Mouse (Mus musculus): ENCODE data around the gene Prpf3. TPM values are rescaled to one million over a fixed set of nuclear protein-coding genes. Genes with fewer than 3 reads are reported as not detected.
"Not testable (repeated sequence)": the region's sequence is repeated elsewhere in the genome, so short reads cannot be mapped to it uniquely, and the experiment has no call there.

Gene Prpf3
- 47.2 and 49.1 TPM in 2 replicates for polyA plus RNA-seq (2015; fragmentation: Nextera tagmentation; extraction: Ambion mirVana)

GRCm38 (mm10) chr3:95855502-95856089, at the start of gene Prpf3:
Gene Prpf3, minus strand, starts transcription at chr3:95855885.
- Histone ChIP-seq H3K4me2 (ENCODE audit: low read length) (peak within 1 kb of the TSS; percentile 70), H3K9me3 (ENCODE audit: control insufficient read depth, low read length) (no peaks in the 10 kb centered on the region), H3K9ac (replicated peaks; ENCODE audit: low read depth, low read length) (peak within 1 kb of the TSS; percentile 80), H3K4me3 (replicated peaks; ENCODE audit: low read length) (peak within 1 kb of the TSS; percentile 95), H3K27ac (ENCODE audit: low read length) (peak within 1 kb of the TSS; percentile 65), H3K4me1 (replicated peaks; ENCODE audit: control insufficient read depth, insufficient read depth, low read length) (peaks cover 6% of the 10 kb centered on the region), H3K27me3 (replicated peaks; ENCODE audit: control insufficient read depth, insufficient read depth, low read length) (no peaks in the 10 kb centered on the region), H3K36me3 (ENCODE audit: control insufficient read depth, insufficient read depth) (peaks cover 19% of the 10 kb centered on the region)
- WGBS: under 1% methylated on average over 55 of the region's 56 CpGs
- peak; percentile 100 for ATAC-seq

- 2% methylated on average over 15 of the region's 15 CpGs for WGBS
- Histone ChIP-seq H3K27ac (ENCODE audit: low read length) (no peak within 1 kb of the TSS), H3K9me3 (ENCODE audit: control insufficient read depth, low read length) (no peaks in the 10 kb centered on the region), H3K9ac (replicated peaks; ENCODE audit: low read depth, low read length) (peak within 1 kb of the TSS; percentile 58), H3K36me3 (ENCODE audit: control insufficient read depth, insufficient read depth) (no peaks in the 10 kb centered on the region), H3K4me2 (ENCODE audit: low read length) (peak within 1 kb of the TSS; percentile 73), H3K4me3 (replicated peaks; ENCODE audit: low read length) (peak within 1 kb of the TSS; percentile 40), H3K27me3 (replicated peaks; ENCODE audit: control insufficient read depth, insufficient read depth, low read length) (no peaks in the 10 kb centered on the region), H3K4me1 (replicated peaks; ENCODE audit: control insufficient read depth, insufficient read depth, low read length) (peaks cover 31% of the 10 kb centered on the region)
- ATAC-seq: 0 out of 2 replicates have a peak, but pooled peaks have one; percentile 11
Measured at GRCm38 (mm10) chr3:95904568-95904967, 48.9 kb upstream of the Prpf3 start, which contains the start of gene Car14. Gene Car14, minus strand, starts transcription at chr3:95904691.

GRCm38 (mm10) chr3:95903753-95904502, 48.2 kb upstream of the Prpf3 start:
- Histone ChIP-seq H3K4me1 (replicated peaks; ENCODE audit: control insufficient read depth, insufficient read depth, low read length) (peaks cover 31% of the 10 kb centered on the region), H3K27me3 (replicated peaks; ENCODE audit: control insufficient read depth, insufficient read depth, low read length) (no peaks in the 10 kb centered on the region), H3K27ac (ENCODE audit: low read length) (no peak overlapping the region), H3K9ac (replicated peaks; ENCODE audit: low read depth, low read length) (no peak overlapping the region; the same call in 1 of the 2 replicates), H3K4me3 (replicated peaks; ENCODE audit: low read length) (peak overlapping the region; percentile 40), H3K9me3 (ENCODE audit: control insufficient read depth, low read length) (no peaks in the 10 kb centered on the region), H3K4me2 (ENCODE audit: low read length) (peak overlapping the region; percentile 73), H3K36me3 (ENCODE audit: control insufficient read depth, insufficient read depth) (no peaks in the 10 kb centered on the region)
- 3% methylated on average over 15 of the region's 15 CpGs for WGBS
- ATAC-seq: no peak

- Histone ChIP-seq H3K27ac (ENCODE audit: low read length) (no peak overlapping the region), H3K4me1 (replicated peaks; ENCODE audit: control insufficient read depth, insufficient read depth, low read length) (peaks cover 31% of the 10 kb centered on the region), H3K4me3 (replicated peaks; ENCODE audit: low read length) (no peak overlapping the region), H3K9me3 (ENCODE audit: control insufficient read depth, low read length) (no peaks in the 10 kb centered on the region), H3K27me3 (replicated peaks; ENCODE audit: control insufficient read depth, insufficient read depth, low read length) (no peaks in the 10 kb centered on the region), H3K4me2 (ENCODE audit: low read length) (no peak overlapping the region), H3K36me3 (ENCODE audit: control insufficient read depth, insufficient read depth) (no peaks in the 10 kb centered on the region), H3K9ac (replicated peaks; ENCODE audit: low read depth, low read length) (no peak overlapping the region)
- ATAC-seq: no peak
- WGBS: 20% methylated on average over 5 of the region's 6 CpGs
Measured at GRCm38 (mm10) chr3:95902643-95903042, 47.0 kb upstream of the Prpf3 start.

GRCm38 (mm10) chr3:95902373-95902625, 46.6 kb upstream of the Prpf3 start:
- H3K9ac ChIP-seq (replicated peaks; ENCODE audit: low read depth, low read length): no peak overlapping the region
- H3K4me2 ChIP-seq (ENCODE audit: low read length): no peak overlapping the region
- no peak for ATAC-seq
- no peaks in the 10 kb centered on the region for H3K36me3 ChIP-seq (ENCODE audit: control insufficient read depth, insufficient read depth)
- no peaks in the 10 kb centered on the region for H3K27me3 ChIP-seq (replicated peaks; ENCODE audit: control insufficient read depth, insufficient read depth, low read length)
- H3K4me1 ChIP-seq (replicated peaks; ENCODE audit: control insufficient read depth, insufficient read depth, low read length): peaks cover 31% of the 10 kb centered on the region
- H3K9me3 ChIP-seq (ENCODE audit: control insufficient read depth, low read length): no peaks in the 10 kb centered on the region
- no peak overlapping the region for H3K4me3 ChIP-seq (replicated peaks; ENCODE audit: low read length)
- no peak overlapping the region for H3K27ac ChIP-seq (ENCODE audit: low read length)

GRCm38 (mm10) chr3:95901616-95902372, 46.1 kb upstream of the Prpf3 start:
- no peak for ATAC-seq
- Histone ChIP-seq H3K36me3 (ENCODE audit: control insufficient read depth, insufficient read depth) (no peaks in the 10 kb centered on the region), H3K9me3 (ENCODE audit: control insufficient read depth, low read length) (no peaks in the 10 kb centered on the region), H3K4me3 (replicated peaks; ENCODE audit: low read length) (no peak overlapping the region), H3K9ac (replicated peaks; ENCODE audit: low read depth, low read length) (no peak overlapping the region), H3K27ac (ENCODE audit: low read length) (no peak overlapping the region), H3K27me3 (replicated peaks; ENCODE audit: control insufficient read depth, insufficient read depth, low read length) (no peaks in the 10 kb centered on the region), H3K4me1 (replicated peaks; ENCODE audit: control insufficient read depth, insufficient read depth, low read length) (peaks cover 29% of the 10 kb centered on the region), H3K4me2 (ENCODE audit: low read length) (no peak overlapping the region)
- 66% methylated on average over 9 of the region's 9 CpGs for WGBS

- no peak overlapping the region for H3K4me3 ChIP-seq (replicated peaks; ENCODE audit: low read length)
- no peak overlapping the region for H3K27ac ChIP-seq (ENCODE audit: low read length)
- no peaks in the 10 kb centered on the region for H3K27me3 ChIP-seq (replicated peaks; ENCODE audit: control insufficient read depth, insufficient read depth, low read length)
- H3K4me2 ChIP-seq (ENCODE audit: low read length): no peak overlapping the region
- H3K9me3 ChIP-seq (ENCODE audit: control insufficient read depth, low read length): no peaks in the 10 kb centered on the region
- ATAC-seq: no peak
- WGBS: 68% methylated on average over 13 of the region's 13 CpGs
- no peak overlapping the region for H3K9ac ChIP-seq (replicated peaks; ENCODE audit: low read depth, low read length)
- H3K4me1 ChIP-seq (replicated peaks; ENCODE audit: control insufficient read depth, insufficient read depth, low read length): peaks cover 20% of the 10 kb centered on the region
- no peaks in the 10 kb centered on the region for H3K36me3 ChIP-seq (ENCODE audit: control insufficient read depth, insufficient read depth)
Measured at GRCm38 (mm10) chr3:95899800-95900524, 44.3 kb upstream of the Prpf3 start.

- H3K4me3 ChIP-seq (replicated peaks; ENCODE audit: low read length); H3K9me3 ChIP-seq (ENCODE audit: control insufficient read depth, low read length); ATAC-seq; H3K27me3 ChIP-seq (replicated peaks; ENCODE audit: control insufficient read depth, insufficient read depth, low read length); H3K4me2 ChIP-seq (ENCODE audit: low read length); H3K9ac ChIP-seq (replicated peaks; ENCODE audit: low read depth, low read length); H3K36me3 ChIP-seq (ENCODE audit: control insufficient read depth, insufficient read depth); H3K27ac ChIP-seq (ENCODE audit: low read length): not testable (repeated sequence)
- WGBS: 82% methylated on average over 7 of the region's 7 CpGs
- H3K4me1 ChIP-seq (replicated peaks; ENCODE audit: control insufficient read depth, insufficient read depth, low read length): peaks cover 12% of the 10 kb centered on the region
Measured at GRCm38 (mm10) chr3:95895501-95895900, 39.8 kb upstream of the Prpf3 start.
